Mouse (Mus musculus): Measurements from ENCODE around the gene Cd276. TPM values are rescaled to one million over a fixed set of nuclear protein-coding genes. Genes with fewer than 3 reads are reported as not detected.

The Cd276 gene
- 0.43 TPM for polyA plus RNA-seq (2014; fragmentation: Illumina TruSeq; extraction: RNeasy Lipid Tissue Mini Kit (QIAGEN cat#74804); ENCODE audit: low read depth, low replicate concordance)

GRCm38 (mm10) chr9:58554908-58555684, at the start of gene Cd276:
TSS of gene Cd276 (minus strand) at chr9:58555437.

DNA sequence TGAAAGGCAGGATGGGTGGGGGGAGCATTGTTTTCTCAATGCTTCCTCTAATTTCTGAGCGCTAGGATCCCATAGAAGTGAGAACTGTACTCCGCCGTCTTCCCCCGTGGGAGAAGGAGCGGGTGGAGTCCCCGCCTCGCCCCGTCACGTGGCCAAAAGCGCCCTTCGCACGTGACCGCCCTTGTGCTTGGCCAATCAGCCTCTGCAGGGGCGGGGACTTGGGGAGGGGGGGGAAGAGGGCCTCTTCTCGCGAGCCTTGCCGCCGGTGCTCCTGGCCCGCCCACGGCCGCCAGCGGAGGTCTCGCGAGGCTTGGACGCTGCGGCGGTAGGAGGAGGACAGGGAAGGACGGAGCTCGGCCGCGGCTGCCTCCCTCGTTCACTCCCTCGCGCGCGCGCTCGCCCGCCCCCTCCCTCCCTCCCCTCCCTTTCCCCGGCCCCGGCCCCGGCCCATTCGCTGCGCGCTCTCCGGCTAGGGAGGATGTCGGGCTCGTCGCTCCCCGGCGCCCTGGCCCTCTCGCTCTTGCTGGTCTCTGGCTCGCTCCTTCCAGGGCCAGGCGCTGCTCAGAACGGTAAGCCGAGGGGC, 26.8 kb upstream of the Cd276 start, which contains the start of gene Nptn:
TSS of gene Nptn (plus strand) at position 283 of the 583 bp plus-strand sequence.

DNA sequence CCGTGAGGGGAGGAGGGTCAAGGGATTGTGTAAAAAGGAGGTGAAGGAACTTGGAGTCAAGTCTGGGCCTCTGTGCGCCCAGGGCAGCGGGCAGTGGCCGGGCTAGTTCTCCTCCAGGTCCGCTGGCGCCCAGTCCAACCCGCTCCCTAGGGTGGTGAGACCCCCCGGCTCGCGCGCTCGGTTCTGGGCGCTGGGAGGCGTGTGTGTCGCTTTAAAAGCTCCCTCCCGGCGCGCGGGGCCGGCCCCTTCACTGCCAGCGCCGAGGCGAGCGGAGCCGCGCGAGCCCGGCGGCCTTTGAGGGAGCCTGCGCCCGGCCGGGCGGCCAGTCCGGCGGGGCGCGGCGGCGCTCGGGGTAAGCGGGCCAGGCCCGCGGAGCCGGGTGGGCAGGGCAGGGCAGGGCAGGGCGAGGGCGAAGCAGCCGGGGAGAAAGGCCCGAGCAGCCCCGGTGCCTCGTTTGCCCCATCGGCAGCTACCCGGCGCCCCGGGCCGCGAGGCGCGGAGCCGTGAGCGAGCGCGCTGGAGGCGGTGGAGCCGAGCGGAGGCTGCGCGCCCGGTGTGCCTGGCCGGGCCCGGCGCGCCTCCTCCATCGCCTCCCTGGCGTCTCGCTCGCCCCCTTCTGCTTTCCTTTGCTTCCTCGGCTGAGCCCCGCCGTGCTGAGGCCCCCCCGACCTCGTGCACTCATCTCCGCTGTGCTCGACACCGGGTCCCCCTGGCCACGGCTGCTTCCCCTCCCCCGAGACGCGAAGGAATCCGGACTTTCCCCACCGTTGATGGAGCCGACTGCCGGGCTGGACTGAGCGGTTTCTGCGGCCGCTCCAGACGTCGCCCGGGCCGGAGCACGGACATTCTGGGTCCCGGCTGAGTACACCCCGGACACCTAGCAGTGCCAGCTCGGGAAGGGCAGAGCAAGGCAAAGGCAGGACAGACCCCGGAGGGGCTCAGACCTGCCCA, 67.1 kb downstream of the Cd276 start, which contains the start of gene Insyn1:
TSS of gene Insyn1 (plus strand) at position 753 of the 951 bp plus-strand sequence.

Other genes with a start within 250 kb of the Cd276 start
- 0.67 TPM for gene Loxl1, start 242.3 kb downstream of the Cd276 start, polyA plus RNA-seq (2014; fragmentation: Illumina TruSeq; extraction: RNeasy Lipid Tissue Mini Kit (QIAGEN cat#74804); ENCODE audit: low read depth, low replicate concordance)
- gene Tbc1d21, start 185.0 kb downstream of the Cd276 start, polyA plus RNA-seq (2014; fragmentation: Illumina TruSeq; extraction: RNeasy Lipid Tissue Mini Kit (QIAGEN cat#74804); ENCODE audit: low read depth, low replicate concordance), result 101 TPM
- gene Insyn1, start 66.8 kb downstream of the Cd276 start, polyA plus RNA-seq (2014; fragmentation: Illumina TruSeq; extraction: RNeasy Lipid Tissue Mini Kit (QIAGEN cat#74804); ENCODE audit: low read depth, low replicate concordance), result not detected
- 164 TPM for gene Nptn, start 26.8 kb upstream of the Cd276 start, polyA plus RNA-seq (2014; fragmentation: Illumina TruSeq; extraction: RNeasy Lipid Tissue Mini Kit (QIAGEN cat#74804); ENCODE audit: low read depth, low replicate concordance)
- gene Rec114, start 188.5 kb upstream of the Cd276 start, polyA plus RNA-seq (2014; fragmentation: Illumina TruSeq; extraction: RNeasy Lipid Tissue Mini Kit (QIAGEN cat#74804); ENCODE audit: low read depth, low replicate concordance), result 4.0 TPM

Measured in testis, adult 10 weeks (tissue).